Mouse (Mus musculus) olfactory bulb, adult 2 months (tissue): ENCODE results near the gene Dact3. TPM values are rescaled to one million over a fixed set of nuclear protein-coding genes. Genes with fewer than 3 reads are reported as not detected.
A peak's percentile ranks its signal among the peaks of the same experiment; 100 is the strongest.

Experiments used
- H3K27ac ChIP-seq: fragments of 200-500 bp; 2 replicates; pipeline ENCODE4 v1.5.1; 2012; ENCODE audit warnings: low read depth, low read length; ENCODE audit not compliant: insufficient read depth
- H3K4me1 ChIP-seq: fragments of 200-500 bp; 2 replicates; pipeline ENCODE4 v1.6.1; 2012; ENCODE audit warnings: low read length; ENCODE audit not compliant: control insufficient read depth, insufficient read depth
- H3K4me3 ChIP-seq: fragments of 200-500 bp; 2 replicates; pipeline ENCODE4 v1.5.1; 2012; ENCODE audit warnings: mild to moderate bottlenecking, low read depth, low read length, moderate library complexity; ENCODE audit not compliant: insufficient read depth
- CTCF ChIP-seq: fragments of 200-500 bp; IDR thresholded peaks from 2 replicates; pipeline ENCODE4 v1.5.1; 2012; ENCODE audit warnings: low read depth, mild to moderate bottlenecking, low read length, moderate library complexity; ENCODE audit not compliant: insufficient read depth
- POLR2A ChIP-seq: fragments of 200-500 bp; IDR thresholded peaks from 2 replicates; pipeline ENCODE4 v1.6.1; 2012; ENCODE audit warnings: mild to moderate bottlenecking, low read depth, low read length, moderate library complexity; ENCODE audit not compliant: insufficient read depth
- WGBS: fragments of 180-500 bp; shearing (Covaris S2); methylation state at CpG from one replicate; pipeline ENCODE4 v1.1.7; 2018; 5-methylcytosine and 5-hydroxymethylcytosine counted together
- polyA plus RNA-seq: library from polyadenylated mRNA; stranded (reverse); fragments of >200 nt; gene quantifications from 2 replicates; pipeline ENCODE4 v1.2.4, GENCODE M21; 2012; ENCODE audit warnings: low replicate concordance; ENCODE audit not compliant: missing spikeins, insufficient read depth, insufficient read length

Dact3 gene
- not detected in 2 replicates for polyA plus RNA-seq

- Histone ChIP-seq H3K27ac (peak within 1 kb of the TSS; percentile 95), H3K4me3 (peak within 1 kb of the TSS; percentile 86), H3K4me1 (peaks cover 19% of the 10 kb centered on the region)
- whole genome bisulfite sequencing: 0% methylated on average over 1 of the region's 1 CpGs
- no peak; the same call in 1 of the 2 replicates for TF ChIP-seq POLR2A
- no peak for TF ChIP-seq CTCF
Measured at GRCm38 (mm10) chr7:16875310-16875325, at the start of gene Dact3. Gene Dact3, plus strand, starts transcription at chr7:16875317.

- Histone ChIP-seq H3K4me1 (peaks cover 37% of the 10 kb centered on the region), H3K27ac (no peak overlapping the region), H3K4me3 (no peak overlapping the region)
- TF ChIP-seq CTCF (no peak), POLR2A (no peak)
- 79% methylated on average over 10 of the region's 10 CpGs for WGBS
Measured at GRCm38 (mm10) chr7:16825785-16826184, 49.3 kb upstream of the Dact3 start.

GRCm38 (mm10) chr7:16826571-16826970, 48.5 kb upstream of the Dact3 start:
- Histone ChIP-seq H3K27ac (no peak overlapping the region), H3K4me3 (no peak overlapping the region), H3K4me1 (peaks cover 30% of the 10 kb centered on the region)
- 71% methylated on average over 5 of the region's 5 CpGs for WGBS
- TF ChIP-seq POLR2A (no peak), CTCF (no peak)

GRCm38 (mm10) chr7:16827274-16827673, 47.8 kb upstream of the Dact3 start:
- no peak overlapping the region for H3K4me3 ChIP-seq
- peaks cover 24% of the 10 kb centered on the region for H3K4me1 ChIP-seq
- no peak overlapping the region for H3K27ac ChIP-seq
- 75% methylated on average over 4 of the region's 4 CpGs for WGBS
- no peak for TF ChIP-seq POLR2A
- no peak for TF ChIP-seq CTCF

- TF ChIP-seq POLR2A (no peak), CTCF (no peak)
- Histone ChIP-seq H3K4me1 (peaks cover 7% of the 10 kb centered on the region), H3K27ac (no peak overlapping the region), H3K4me3 (no peak overlapping the region)
- WGBS: 81% methylated on average over 9 of the region's 9 CpGs
Measured at GRCm38 (mm10) chr7:16830449-16830848, 44.7 kb upstream of the Dact3 start.

- 90% methylated on average over 18 of the region's 18 CpGs for WGBS
- H3K4me1 ChIP-seq: peaks cover 28% of the 10 kb centered on the region
- no peak overlapping the region for H3K4me3 ChIP-seq
- no peak for TF ChIP-seq CTCF
- no peak for TF ChIP-seq POLR2A
- no peak overlapping the region for H3K27ac ChIP-seq
Measured at GRCm38 (mm10) chr7:16837916-16838803, 37.0 kb upstream of the Dact3 start.

- WGBS: 46% methylated on average over 6 of the region's 6 CpGs
- Histone ChIP-seq H3K4me1 (peaks cover 35% of the 10 kb centered on the region), H3K4me3 (no peak overlapping the region), H3K27ac (no peak overlapping the region)
- TF ChIP-seq CTCF (no peak), POLR2A (no peak)
Measured at GRCm38 (mm10) chr7:16838804-16839426, 36.2 kb upstream of the Dact3 start.

- Histone ChIP-seq H3K4me3 (no peak overlapping the region), H3K4me1 (peaks cover 39% of the 10 kb centered on the region), H3K27ac (no peak overlapping the region)
- 91% methylated on average over 12 of the region's 12 CpGs for WGBS
- TF ChIP-seq CTCF: no peak
Measured at GRCm38 (mm10) chr7:16839427-16840108, 35.5 kb upstream of the Dact3 start.

- TF ChIP-seq POLR2A (no peak), CTCF (no peak)
- no peak overlapping the region for H3K4me3 ChIP-seq
- peaks cover 43% of the 10 kb centered on the region for H3K4me1 ChIP-seq
- 82% methylated on average over 2 of the region's 2 CpGs for WGBS
- no peak overlapping the region for H3K27ac ChIP-seq
Measured at GRCm38 (mm10) chr7:16840109-16840491, 35.0 kb upstream of the Dact3 start.

- WGBS: 71% methylated on average over 4 of the region's 4 CpGs
- peaks cover 48% of the 10 kb centered on the region for H3K4me1 ChIP-seq
- H3K27ac ChIP-seq: no peak overlapping the region
- H3K4me3 ChIP-seq: no peak overlapping the region
- no peak for TF ChIP-seq POLR2A
- no peak for TF ChIP-seq CTCF
Measured at GRCm38 (mm10) chr7:16841078-16841477, 34.0 kb upstream of the Dact3 start.
